Mouse (Mus musculus): ENCODE results near the gene Ppp6r3. TPM values are rescaled to one million over a fixed set of nuclear protein-coding genes. Genes with fewer than 3 reads are reported as not detected.

Gene Ppp6r3
- polyA plus RNA-seq, 1 experiment from 2014 or later, result 22.3 TPM

- H3K4me2 ChIP-seq, result no peak overlapping the region
- no peaks in the 10 kb centered on the region for H3K27me3 ChIP-seq
- 61% methylated on average over 7 of the region's 7 CpGs for WGBS (ENCODE audit: insufficient replicate concordance)
- H3K4me1 ChIP-seq (replicated peaks), result no peaks in the 10 kb centered on the region; the same call in 1 of the 2 replicates
- H3K4me3 ChIP-seq (replicated peaks), result no peak overlapping the region
- no peak overlapping the region for H3K27ac ChIP-seq
- ATAC-seq (ENCODE audit: low read depth) (no peak), DNase-seq (no peak)
- no peaks in the 10 kb centered on the region for H3K9me3 ChIP-seq (replicated peaks)
- no peaks in the 10 kb centered on the region for H3K36me3 ChIP-seq
- no peak overlapping the region for H3K9ac ChIP-seq
These were observed 144.5 kb downstream of the Ppp6r3 start for GRCm38 (mm10) chr19:3431066-3431465.

- DNase-seq (no peak), ATAC-seq (ENCODE audit: low read depth) (no peak)
- Histone ChIP-seq H3K36me3 (no peaks in the 10 kb centered on the region), H3K9ac (no peak overlapping the region), H3K4me3 (replicated peaks) (no peak overlapping the region), H3K4me1 (replicated peaks) (no peaks in the 10 kb centered on the region; the same call in 1 of the 2 replicates), H3K27me3 (no peaks in the 10 kb centered on the region), H3K4me2 (no peak overlapping the region), H3K27ac (no peak overlapping the region), H3K9me3 (replicated peaks) (no peaks in the 10 kb centered on the region)
- 52% methylated on average over 7 of the region's 7 CpGs for WGBS (ENCODE audit: insufficient replicate concordance)
These were observed 146.3 kb downstream of the Ppp6r3 start for GRCm38 (mm10) chr19:3429156-3429816.

- Histone ChIP-seq H3K27ac (no peak overlapping the region), H3K27me3 (no peaks in the 10 kb centered on the region), H3K9ac (no peak overlapping the region), H3K9me3 (replicated peaks) (no peaks in the 10 kb centered on the region), H3K36me3 (no peaks in the 10 kb centered on the region), H3K4me3 (replicated peaks) (no peak overlapping the region), H3K4me2 (no peak overlapping the region), H3K4me1 (replicated peaks) (no peaks in the 10 kb centered on the region; the same call in 1 of the 2 replicates)
- no peak for DNase-seq
- 74% methylated on average over 15 of the region's 15 CpGs for WGBS (ENCODE audit: insufficient replicate concordance)
- ATAC-seq (ENCODE audit: low read depth), result no peak
These were observed 147.3 kb downstream of the Ppp6r3 start for GRCm38 (mm10) chr19:3428057-3428830.

GRCm38 (mm10) chr19:3424214-3424613 is 151.3 kb downstream of the Ppp6r3 start:
- WGBS (ENCODE audit: insufficient replicate concordance), result 66% methylated on average over 2 of the region's 2 CpGs
- H3K9ac ChIP-seq, result no peak overlapping the region
- no peak for ATAC-seq (ENCODE audit: low read depth)
- H3K36me3 ChIP-seq, result no peaks in the 10 kb centered on the region
- DNase-seq, result no peak
- H3K4me3 ChIP-seq (replicated peaks), result no peak overlapping the region
- H3K4me2 ChIP-seq, result no peak overlapping the region
- no peaks in the 10 kb centered on the region for H3K4me1 ChIP-seq (replicated peaks)
- no peaks in the 10 kb centered on the region for H3K9me3 ChIP-seq (replicated peaks)
- H3K27ac ChIP-seq, result no peak overlapping the region
- H3K27me3 ChIP-seq, result no peaks in the 10 kb centered on the region

GRCm38 (mm10) chr19:3422981-3423380 is 152.6 kb downstream of the Ppp6r3 start:
- Histone ChIP-seq H3K4me3 (replicated peaks) (no peak overlapping the region), H3K4me1 (replicated peaks) (no peaks in the 10 kb centered on the region), H3K4me2 (no peak overlapping the region), H3K36me3 (no peaks in the 10 kb centered on the region), H3K27ac (no peak overlapping the region; the same call in 1 of the 2 replicates), H3K9ac (no peak overlapping the region), H3K27me3 (no peaks in the 10 kb centered on the region), H3K9me3 (replicated peaks) (no peaks in the 10 kb centered on the region)
- ATAC-seq (ENCODE audit: low read depth), result no peak
- WGBS (ENCODE audit: insufficient replicate concordance), result 34% methylated on average over 4 of the region's 4 CpGs
- DNase-seq, result no peak

- peaks cover 1% of the 10 kb centered on the region; the same call in 1 of the 2 replicates for H3K27me3 ChIP-seq
- 75% methylated on average over 6 of the region's 6 CpGs for WGBS (ENCODE audit: insufficient replicate concordance)
These were observed 153.1 kb downstream of the Ppp6r3 start for GRCm38 (mm10) chr19:3422488-3422887.

GRCm38 (mm10) chr19:3419251-3419650 is 156.3 kb downstream of the Ppp6r3 start:
- Histone ChIP-seq H3K4me1 (replicated peaks) (0 out of 2 replicates have a peak, but pooled peaks cover 4% of the 10 kb centered on the region), H3K4me2 (no peak overlapping the region), H3K9ac (no peak overlapping the region), H3K9me3 (replicated peaks) (no peaks in the 10 kb centered on the region), H3K27me3 (peaks cover 25% of the 10 kb centered on the region), H3K4me3 (replicated peaks) (no peak overlapping the region), H3K36me3 (no peaks in the 10 kb centered on the region), H3K27ac (no peak overlapping the region)
- DNase-seq, result no peak
- WGBS (ENCODE audit: insufficient replicate concordance), result 50% methylated on average over 5 of the region's 5 CpGs
- ATAC-seq (ENCODE audit: low read depth), result no peak

More at GRCm38 (mm10) chr19:3422488-3422887, 153.1 kb downstream of the Ppp6r3 start:
- no peaks in the 10 kb centered on the region for H3K4me1 ChIP-seq (replicated peaks)
- no peaks in the 10 kb centered on the region for H3K9me3 ChIP-seq (replicated peaks)
- ATAC-seq (ENCODE audit: low read depth) (no peak), DNase-seq (no peak)
- H3K27ac ChIP-seq, result no peak overlapping the region; the same call in 1 of the 2 replicates
- H3K36me3 ChIP-seq, result no peaks in the 10 kb centered on the region
- no peak overlapping the region for H3K9ac ChIP-seq
- H3K4me2 ChIP-seq, result no peak overlapping the region
- H3K4me3 ChIP-seq (replicated peaks), result no peak overlapping the region

- 2% methylated on average over 37 of the region's 37 CpGs for WGBS (ENCODE audit: insufficient replicate concordance)
These were observed 161.2 kb downstream of the Ppp6r3 start, which contains the start of gene Gal for GRCm38 (mm10) chr19:3414268-3414733. TSS of gene Gal (minus strand) at chr19:3414544.

GRCm38 (mm10) chr19:3405531-3406281 is 169.8 kb downstream of the Ppp6r3 start:
- DNase-seq (no peak), ATAC-seq (ENCODE audit: low read depth) (no peak)
- Histone ChIP-seq H3K36me3 (no peaks in the 10 kb centered on the region), H3K4me1 (replicated peaks) (no peaks in the 10 kb centered on the region), H3K4me2 (no peak overlapping the region), H3K27me3 (peaks cover 6% of the 10 kb centered on the region; the same call in 1 of the 2 replicates), H3K9me3 (replicated peaks) (no peaks in the 10 kb centered on the region), H3K4me3 (replicated peaks) (no peak overlapping the region), H3K27ac (no peak overlapping the region), H3K9ac (no peak overlapping the region)
- 29% methylated on average over 1 of the region's 1 CpGs for WGBS (ENCODE audit: insufficient replicate concordance)

More at GRCm38 (mm10) chr19:3414268-3414733, 161.2 kb downstream of the Ppp6r3 start, which contains the start of gene Gal:
- DNase-seq (no peak), ATAC-seq (ENCODE audit: low read depth) (no peak)
- peaks cover 64% of the 10 kb centered on the region for H3K27me3 ChIP-seq
- peak within 1 kb of the TSS; percentile 22 for H3K4me3 ChIP-seq (replicated peaks)
- no peaks in the 10 kb centered on the region for H3K36me3 ChIP-seq
- peak within 1 kb of the TSS; percentile 45 for H3K4me2 ChIP-seq
- H3K9me3 ChIP-seq (replicated peaks), result no peaks in the 10 kb centered on the region
- H3K9ac ChIP-seq, result no peak within 1 kb of the TSS
- no peak within 1 kb of the TSS for H3K27ac ChIP-seq
- 0 out of 2 replicates have a peak, but pooled peaks cover 6% of the 10 kb centered on the region for H3K4me1 ChIP-seq (replicated peaks)
